ENCODE assay signal across 33 mouse cellular contexts in genomic region chr10:128227592-128227991, GRCm38 (mm10). TPM values are rescaled to one million over a fixed set of nuclear protein-coding genes. Genes with fewer than 3 reads are reported as not detected.
"Had no signal": no experiment of that assay in that cellular context is flagged by ENCODE, and none has a peak within 500 bp of the region (broad histone marks: within the 10 kb centered on the region; RNA-seq: fewer than 3 reads in every experiment).

No protein-coding gene starts in this region.

- H3K9me3 ChIP-seq: limb, embryonic 15.5 days; lung, embryonic 15.5 days; midbrain, embryonic 10.5 days; midbrain, embryonic 13.5 days; neural tube, embryonic 13.5 days had no signal

- H3K27me3 ChIP-seq: limb, embryonic 15.5 days; lung, embryonic 15.5 days; midbrain, embryonic 13.5 days; neural tube, embryonic 13.5 days had no signal

- ATAC-seq: liver, postnatal 0 days; midbrain, embryonic 13.5 days; midbrain, embryonic 16.5 days had no signal

- DNase-seq: kidney, adult 2 months; kidney, postnatal 25 days; layer of hippocampus, adult 9-11 months; liver, postnatal 0 days; lung, postnatal 14 days; lung, postnatal 4 days; retina, postnatal 1 day; right cerebral cortex, postnatal 25 days; thymus, adult 18-20 months; thymus, postnatal 36 days had no signal

- H3K4me2 ChIP-seq: limb, embryonic 15.5 days; liver, embryonic 11.5 days; lung, embryonic 15.5 days; midbrain, embryonic 13.5 days; neural tube, embryonic 13.5 days had no signal

- H3K27ac ChIP-seq: kidney, postnatal 0 days; layer of hippocampus, adult 2 months; limb, embryonic 15.5 days; liver, embryonic 14.5 days; lung, embryonic 15.5 days; midbrain, embryonic 10.5 days; midbrain, embryonic 13.5 days; neural tube, embryonic 13.5 days had no signal

- H3K36me3 ChIP-seq: limb, embryonic 15.5 days; lung, embryonic 15.5 days; midbrain, embryonic 10.5 days; midbrain, embryonic 13.5 days; neural tube, embryonic 13.5 days had no signal

- H3K9ac ChIP-seq: limb, embryonic 15.5 days; liver, embryonic 14.5 days; liver, postnatal 0 days; lung, embryonic 15.5 days; midbrain, embryonic 13.5 days; neural tube, embryonic 13.5 days had no signal

- H3K4me3 ChIP-seq: layer of hippocampus, adult 2 months; limb, embryonic 15.5 days; lung, embryonic 15.5 days; midbrain, embryonic 10.5 days; midbrain, embryonic 13.5 days; myocyte; neural tube, embryonic 13.5 days had no signal

RNA-seq across cellular contexts. Expression of gene Mip, which starts 2.0 kb away (rescaled TPM):
- total RNA-seq: layer of hippocampus, adult 2 months; layer of hippocampus, postnatal 25 days; left cerebral cortex, adult 18-20 months; left cerebral cortex, postnatal 25 days; megakaryocyte, adult 5-6 weeks; monocyte, adult 5-6 weeks; neutrophil, adult 5-6 weeks had no signal
- polyA plus RNA-seq: kidney, adult 2 months; kidney, embryonic 14.5 days; kidney, postnatal 0 days; large intestine, adult 2 months; liver, postnatal 0 days; lung, embryonic 15.5 days; myocyte; neural tube, embryonic 13.5 days; spleen, adult 2 months; stomach, embryonic 16.5 days; testis, adult 2 months; urinary bladder, adult 2 months had no signal

RNA-seq across cellular contexts. Expression of gene Apon, which starts 26.3 kb away (rescaled TPM):
- total RNA-seq: layer of hippocampus, adult 2 months; layer of hippocampus, postnatal 25 days; left cerebral cortex, adult 18-20 months; left cerebral cortex, postnatal 25 days; monocyte, adult 5-6 weeks had no signal
- polyA plus RNA-seq: kidney, adult 2 months; midbrain, embryonic 16.5 days; urinary bladder, adult 2 months had no signal

RNA-seq across cellular contexts. Expression of gene Gls2, which starts 33.3 kb away (rescaled TPM):
- total RNA-seq: monocyte, adult 5-6 weeks; neutrophil, adult 5-6 weeks had no signal
